ENCODE assay signal across 21 mouse cellular contexts in genomic region chr8:70827010-70827409, GRCm38 (mm10). TPM values are rescaled to one million over a fixed set of nuclear protein-coding genes. Genes with fewer than 3 reads are reported as not detected.
A peak's percentile ranks its signal among the peaks of the same experiment; 100 is the strongest.
DNase-seq lines count a peak whose midpoint lies in the region; ATAC-seq and TF ChIP-seq lines count a peak whose summit lies in the region.
"Had no signal": no experiment of that assay in that cellular context is flagged by ENCODE, and none has a peak within 500 bp of the region (broad histone marks: within the 10 kb centered on the region; RNA-seq: fewer than 3 reads in every experiment).

No protein-coding gene starts in this region.

- H3K36me3 ChIP-seq in heart, adult 2 months (ENCODE audit: control insufficient read depth, insufficient read depth, low read length) = no peaks in the 10 kb centered on the region
- no peaks in the 10 kb centered on the region for H3K36me3 ChIP-seq in lung, postnatal 0 days (ENCODE audit: insufficient read depth, low read length)
- no peaks in the 10 kb centered on the region for H3K36me3 ChIP-seq in ES-Bruce4 (ENCODE audit: control insufficient read depth, insufficient read depth, low read length, poor library complexity, severe bottlenecking)
- H3K36me3 ChIP-seq in heart, embryonic 11.5 days (ENCODE audit: control insufficient read depth, insufficient read depth, low read length) = no peaks in the 10 kb centered on the region
- H3K36me3 ChIP-seq in hindbrain, embryonic 12.5 days = no peaks in the 10 kb centered on the region
- H3K36me3 ChIP-seq: embryonic facial prominence, embryonic 15.5 days; forebrain, embryonic 10.5 days; heart, embryonic 12.5 days; liver, embryonic 13.5 days; neural tube, embryonic 12.5 days had no signal

- peak; percentile 40 for TF ChIP-seq CTCF in heart, adult 2 months (IDR thresholded peaks at IDR 0.05)
- peak; percentile 37 for TF ChIP-seq CTCF in lung, postnatal 0 days (IDR thresholded peaks at IDR 0.05)
- TF ChIP-seq CTCF in ES-Bruce4 (IDR thresholded peaks at IDR 0.05; ENCODE audit: low read depth, low read length) = peak; percentile 57

- H3K4me3 ChIP-seq in heart, adult 2 months = no peak overlapping the region
- H3K4me3 ChIP-seq in lung, postnatal 0 days (ENCODE audit: low read depth, low read length) = no peak overlapping the region
- H3K4me3 ChIP-seq in ES-Bruce4 (ENCODE audit: low read depth, low read length) = no peak overlapping the region
- no peak overlapping the region for H3K4me3 ChIP-seq in heart, embryonic 11.5 days (ENCODE audit: low read depth, low read length)
- no peak overlapping the region for H3K4me3 ChIP-seq in hindbrain, embryonic 12.5 days
- H3K4me3 ChIP-seq: embryonic facial prominence, embryonic 15.5 days; forebrain, embryonic 10.5 days; heart, embryonic 12.5 days; liver, embryonic 13.5 days; neural tube, embryonic 12.5 days had no signal

- H3K9me3 ChIP-seq in lung, postnatal 0 days (ENCODE audit: low read length) = no peaks in the 10 kb centered on the region
- no peaks in the 10 kb centered on the region for H3K9me3 ChIP-seq in ES-Bruce4 (replicated peaks; ENCODE audit: control insufficient read depth, insufficient read depth, low read length, poor library complexity, severe bottlenecking)
- H3K9me3 ChIP-seq in heart, embryonic 11.5 days (replicated peaks; ENCODE audit: control insufficient read depth, low read length) = peaks cover 3% of the 10 kb centered on the region; the same call in 1 of the 2 replicates
- 0 out of 2 replicates have a peak, but pooled peaks cover 3% of the 10 kb centered on the region for H3K9me3 ChIP-seq in hindbrain, embryonic 12.5 days (replicated peaks)
- H3K9me3 ChIP-seq: embryonic facial prominence, embryonic 15.5 days; liver, embryonic 13.5 days had no signal

- no peak overlapping the region for H3K4me2 ChIP-seq in lung, postnatal 0 days (replicated peaks; ENCODE audit: low read depth, low read length)
- H3K4me2 ChIP-seq in heart, embryonic 11.5 days = no peak overlapping the region
- H3K4me2 ChIP-seq in hindbrain, embryonic 12.5 days (replicated peaks) = no peak overlapping the region
- H3K4me2 ChIP-seq: embryonic facial prominence, embryonic 15.5 days; heart, embryonic 12.5 days; liver, embryonic 13.5 days; neural tube, embryonic 12.5 days had no signal

- no peak for DNase-seq in heart, adult 2 months
- DNase-seq in heart, adult 8-10 months (ENCODE audit: low spot score) = no peak
- no peak for DNase-seq in lung, postnatal 0 days (ENCODE audit: low spot score)
- DNase-seq in lung, postnatal 14 days = no peak
- DNase-seq: adrenal gland, postnatal 25 days; cerebellum, adult 9-10 months; gastrocnemius, postnatal 25 days; kidney, postnatal 36 days; liver, embryonic 13.5 days; lung, postnatal 10 days had no signal

- H3K27me3 ChIP-seq in heart, adult 2 months (ENCODE audit: control insufficient read depth, insufficient read depth, low read length) = no peaks in the 10 kb centered on the region
- H3K27me3 ChIP-seq in lung, postnatal 0 days (replicated peaks; ENCODE audit: insufficient read depth, low read length) = no peaks in the 10 kb centered on the region
- no peaks in the 10 kb centered on the region for H3K27me3 ChIP-seq in ES-Bruce4 (ENCODE audit: control insufficient read depth, insufficient read depth, low read length, poor library complexity, severe bottlenecking)
- H3K27me3 ChIP-seq in heart, embryonic 11.5 days (ENCODE audit: control insufficient read depth, insufficient read depth, low read length) = no peaks in the 10 kb centered on the region
- peaks cover 5% of the 10 kb centered on the region; the same call in 1 of the 2 replicates for H3K27me3 ChIP-seq in hindbrain, embryonic 12.5 days
- H3K27me3 ChIP-seq: embryonic facial prominence, embryonic 15.5 days had no signal

- no peaks in the 10 kb centered on the region for H3K4me1 ChIP-seq in heart, adult 2 months (ENCODE audit: control insufficient read depth, insufficient read depth, low read length)
- H3K4me1 ChIP-seq in lung, postnatal 0 days (ENCODE audit: insufficient read depth, low read depth, low read length) = no peaks in the 10 kb centered on the region
- H3K4me1 ChIP-seq in ES-Bruce4 (ENCODE audit: control insufficient read depth, insufficient read depth, low read length) = no peaks in the 10 kb centered on the region
- no peaks in the 10 kb centered on the region for H3K4me1 ChIP-seq in heart, embryonic 11.5 days (ENCODE audit: control insufficient read depth, insufficient read depth, low read length)
- no peaks in the 10 kb centered on the region for H3K4me1 ChIP-seq in hindbrain, embryonic 12.5 days
- H3K4me1 ChIP-seq: heart, embryonic 12.5 days; neural tube, embryonic 12.5 days had no signal

- 96% methylated on average over 2 of the region's 2 CpGs for WGBS in heart, adult 2 months
- 95% methylated on average over 2 of the region's 2 CpGs for WGBS in lung, postnatal 0 days
- WGBS in heart, embryonic 11.5 days (ENCODE audit: insufficient replicate concordance) = 95% methylated on average over 2 of the region's 2 CpGs
- WGBS in hindbrain, embryonic 12.5 days = 91% methylated on average over 2 of the region's 2 CpGs

- no peak for TF ChIP-seq EP300 in heart, adult 2 months (IDR thresholded peaks at IDR 0.05; ENCODE audit: insufficient read depth, low read depth, low read length)
- TF ChIP-seq EP300 in lung, postnatal 0 days (IDR thresholded peaks at IDR 0.05) = no peak
- TF ChIP-seq EP300 in ES-Bruce4 (IDR thresholded peaks at IDR 0.05; ENCODE audit: insufficient read depth, low read depth, low read length) = no peak

- ATAC-seq in lung, postnatal 0 days = no peak
- ATAC-seq in megakaryocyte progenitor cell, adult 5-6 weeks (replicated peaks; ENCODE audit: poor library complexity) = peak; percentile 50; the same call in 1 of the 2 replicates
- ATAC-seq in heart, embryonic 11.5 days (replicated peaks; ENCODE audit: insufficient number of reproducible peaks, low FRiP score, low TSS enrichment) = no peak
- ATAC-seq in hindbrain, embryonic 12.5 days (ENCODE audit: low FRiP score) = no peak
- ATAC-seq: hindbrain, embryonic 16.5 days had no signal

- no peaks in the 10 kb centered on the region for H3K79me2 ChIP-seq in heart, adult 2 months (replicated peaks; ENCODE audit: control insufficient read depth, insufficient read depth, low read length)

- no peak overlapping the region for H3K27ac ChIP-seq in heart, adult 2 months
- H3K27ac ChIP-seq in lung, postnatal 0 days (ENCODE audit: low read length) = no peak overlapping the region
- no peak overlapping the region for H3K27ac ChIP-seq in ES-Bruce4 (ENCODE audit: insufficient read depth, low read length)
- H3K27ac ChIP-seq in heart, embryonic 11.5 days (ENCODE audit: low read depth, low read length) = no peak overlapping the region
- H3K27ac ChIP-seq in hindbrain, embryonic 12.5 days = no peak overlapping the region
- H3K27ac ChIP-seq: embryonic facial prominence, embryonic 15.5 days; forebrain, embryonic 10.5 days; liver, embryonic 13.5 days; neural tube, embryonic 12.5 days had no signal

- TF ChIP-seq POLR2A in heart, adult 2 months (IDR thresholded peaks at IDR 0.05; ENCODE audit: insufficient read depth, low read depth, low read length) = no peak
- TF ChIP-seq POLR2A in ES-Bruce4 (IDR thresholded peaks at IDR 0.05; ENCODE audit: insufficient read depth, low read length) = no peak

- intact Hi-C loops in heart, adult 2 months (cut with DNase I) = no loop called here

- H3K9ac ChIP-seq in heart, adult 2 months (ENCODE audit: low read depth, low read length) = no peak overlapping the region
- no peak overlapping the region for H3K9ac ChIP-seq in lung, postnatal 0 days (replicated peaks; ENCODE audit: low read depth)
- H3K9ac ChIP-seq in ES-Bruce4 (ENCODE audit: low read depth, poor library complexity, severe bottlenecking) = no peak overlapping the region
- H3K9ac ChIP-seq in heart, embryonic 11.5 days (ENCODE audit: low read depth, low read length) = no peak overlapping the region
- no peak overlapping the region for H3K9ac ChIP-seq in hindbrain, embryonic 12.5 days
- H3K9ac ChIP-seq: embryonic facial prominence, embryonic 15.5 days; heart, embryonic 12.5 days; liver, embryonic 13.5 days; neural tube, embryonic 12.5 days had no signal

RNA-seq across cellular contexts. Expression of gene Arrdc2, which starts 12.5 kb away (rescaled TPM):
- total RNA-seq in heart, adult 2 months (2021) = 10 to 100 TPM in 1 of 2 experiments, 1 to 10 TPM in 1; 8.9 to 18.6 TPM
- 15.2 and 36.2 TPM in 2 replicates for polyA plus RNA-seq in heart, adult 2 months (2012; rRNA removed)
- total RNA-seq in heart, adult 8-10 months (2022) = 10 to 100 TPM in 3 of 4 experiments, 1 to 10 TPM in 1; 7.9 to 23.0 (median 13.6) TPM
- polyA plus RNA-seq in lung, postnatal 0 days (2015; fragmentation: Nextera tagmentation; extraction: Ambion mirVana) = 9.4 and 10.7 TPM in 2 replicates
- polyA plus RNA-seq in ES-Bruce4 (2011; ENCODE audit: insufficient read depth, insufficient read length, low read depth, missing spikeins) = 11.1 and 12.1 TPM in 2 replicates
- total RNA-seq in megakaryocyte progenitor cell, adult 5-6 weeks (2015) = 6.0 and 8.6 TPM in 2 replicates
- 4.8 and 8.8 TPM in 2 replicates for total RNA-seq in megakaryocyte progenitor cell, adult 5-6 weeks (2017)
- polyA plus RNA-seq in heart, embryonic 11.5 days (2014; fragmentation: Nextera tagmentation; extraction: Ambion mirVana) = 2.4 and 3.2 TPM in 2 replicates
- 9.8 and 11.1 TPM in 2 replicates for polyA plus RNA-seq in hindbrain, embryonic 12.5 days (2016; fragmentation: Nextera tagmentation; extraction: Ambion mirVana)

RNA-seq across cellular contexts. Expression of gene Il12rb1, which starts 18.8 kb away (rescaled TPM):
- total RNA-seq in heart, adult 2 months (2021) = not detected
- 0.15 and 0.16 TPM in 2 replicates for polyA plus RNA-seq in heart, adult 2 months (2012; rRNA removed)
- total RNA-seq in heart, adult 8-10 months (2022) = under 1 TPM in 2 of 4 experiments, not detected in 2; 0.16 to 0.49 TPM
- polyA plus RNA-seq in lung, postnatal 0 days (2015; fragmentation: Nextera tagmentation; extraction: Ambion mirVana) = 0.13 and 0.16 TPM in 2 replicates
- 1.1 and 2.0 TPM in 2 replicates for polyA plus RNA-seq in ES-Bruce4 (2011; ENCODE audit: insufficient read depth, insufficient read length, low read depth, missing spikeins)
- total RNA-seq in megakaryocyte progenitor cell, adult 5-6 weeks (2015) = 0.07 and 0.64 TPM in 2 replicates
- 1.0 and 1.7 TPM in 2 replicates for total RNA-seq in megakaryocyte progenitor cell, adult 5-6 weeks (2017)
- polyA plus RNA-seq in heart, embryonic 11.5 days (2014; fragmentation: Nextera tagmentation; extraction: Ambion mirVana) = 0.07 TPM in 1 of 2 replicates, not detected in the other
- not detected in 2 replicates for polyA plus RNA-seq in hindbrain, embryonic 12.5 days (2016; fragmentation: Nextera tagmentation; extraction: Ambion mirVana)
- total RNA-seq: adrenal gland, postnatal 25 days; gastrocnemius, postnatal 25 days; heart, postnatal 25 days had no signal
- polyA plus RNA-seq: heart, embryonic 12.5 days; neural tube, embryonic 12.5 days had no signal

RNA-seq across cellular contexts. Expression of gene Mast3, which starts 22.2 kb away (rescaled TPM):
- total RNA-seq in heart, adult 2 months (2021) = 1 to 10 TPM; 6.0 to 7.4 TPM
- polyA plus RNA-seq in heart, adult 2 months (2012; rRNA removed) = 12.7 and 13.9 TPM in 2 replicates
- 1 to 10 TPM; 6.5 to 8.4 (median 7.1) TPM for total RNA-seq in heart, adult 8-10 months (2022)
- 7.3 and 7.6 TPM in 2 replicates for polyA plus RNA-seq in lung, postnatal 0 days (2015; fragmentation: Nextera tagmentation; extraction: Ambion mirVana)
- 9.1 and 10.9 TPM in 2 replicates for polyA plus RNA-seq in ES-Bruce4 (2011; ENCODE audit: insufficient read depth, insufficient read length, low read depth, missing spikeins)
- 48.7 and 50.0 TPM in 2 replicates for total RNA-seq in megakaryocyte progenitor cell, adult 5-6 weeks (2015)
- 13.9 and 16.7 TPM in 2 replicates for total RNA-seq in megakaryocyte progenitor cell, adult 5-6 weeks (2017)
- 7.8 and 8.5 TPM in 2 replicates for polyA plus RNA-seq in heart, embryonic 11.5 days (2014; fragmentation: Nextera tagmentation; extraction: Ambion mirVana)
- 16.0 and 17.7 TPM in 2 replicates for polyA plus RNA-seq in hindbrain, embryonic 12.5 days (2016; fragmentation: Nextera tagmentation; extraction: Ambion mirVana)

RNA-seq across cellular contexts. Expression of gene Kcnn1, which starts 36.0 kb away (rescaled TPM):
- total RNA-seq in heart, adult 2 months (2021) = 10 to 100 TPM; 12.6 to 14.7 TPM
- polyA plus RNA-seq in heart, adult 2 months (2012; rRNA removed) = 21.5 and 29.0 TPM in 2 replicates
- 10 to 100 TPM; 12.5 to 14.4 (median 13.2) TPM for total RNA-seq in heart, adult 8-10 months (2022)
- 0.24 and 0.25 TPM in 2 replicates for polyA plus RNA-seq in lung, postnatal 0 days (2015; fragmentation: Nextera tagmentation; extraction: Ambion mirVana)
- polyA plus RNA-seq in ES-Bruce4 (2011; ENCODE audit: insufficient read depth, insufficient read length, low read depth, missing spikeins) = 3.2 and 3.5 TPM in 2 replicates
- total RNA-seq in megakaryocyte progenitor cell, adult 5-6 weeks (2015) = 0.12 and 0.42 TPM in 2 replicates
- total RNA-seq in megakaryocyte progenitor cell, adult 5-6 weeks (2017) = 0.84 and 0.92 TPM in 2 replicates
- 0.55 and 1.1 TPM in 2 replicates for polyA plus RNA-seq in heart, embryonic 11.5 days (2014; fragmentation: Nextera tagmentation; extraction: Ambion mirVana)
- polyA plus RNA-seq in hindbrain, embryonic 12.5 days (2016; fragmentation: Nextera tagmentation; extraction: Ambion mirVana) = 22.1 and 23.8 TPM in 2 replicates
- total RNA-seq: monocyte, adult 5-6 weeks had no signal

RNA-seq across cellular contexts. Expression of gene Ccdc124, which starts 46.7 kb away (rescaled TPM):
- 10 to 100 TPM; 44.6 to 49.1 TPM for total RNA-seq in heart, adult 2 months (2021)
- 26.8 and 40.7 TPM in 2 replicates for polyA plus RNA-seq in heart, adult 2 months (2012; rRNA removed)
- total RNA-seq in heart, adult 8-10 months (2022) = 10 to 100 TPM; 37.9 to 47.4 (median 45.7) TPM
- polyA plus RNA-seq in lung, postnatal 0 days (2015; fragmentation: Nextera tagmentation; extraction: Ambion mirVana) = 63.7 and 68.5 TPM in 2 replicates
- 62.8 and 67.2 TPM in 2 replicates for polyA plus RNA-seq in ES-Bruce4 (2011; ENCODE audit: insufficient read depth, insufficient read length, low read depth, missing spikeins)
- 27.6 and 37.2 TPM in 2 replicates for total RNA-seq in megakaryocyte progenitor cell, adult 5-6 weeks (2015)
- total RNA-seq in megakaryocyte progenitor cell, adult 5-6 weeks (2017) = 33.9 and 37.1 TPM in 2 replicates
- 102 and 109 TPM in 2 replicates for polyA plus RNA-seq in heart, embryonic 11.5 days (2014; fragmentation: Nextera tagmentation; extraction: Ambion mirVana)
- polyA plus RNA-seq in hindbrain, embryonic 12.5 days (2016; fragmentation: Nextera tagmentation; extraction: Ambion mirVana) = 131 and 139 TPM in 2 replicates
